Mouse (Mus musculus) kidney, embryonic 16.5 days (tissue): ENCODE data around the gene Msl2. TPM values are rescaled to one million over a fixed set of nuclear protein-coding genes. Genes with fewer than 3 reads are reported as not detected.
A peak's percentile ranks its signal among the peaks of the same experiment; 100 is the strongest.

Experiments
- ATAC-seq: fragments of 200-750 bp; cut with Nextera tagmentation; 2 replicates; pipeline ENCODE4 v1.8.0; 2017; ENCODE audit warnings: moderate TSS enrichment; ENCODE audit not compliant: low FRiP score, low TSS enrichment
- H3K27ac ChIP-seq: fragments of 300-500 bp; sonication (generic); 2 replicates; pipeline ENCODE4 v1.5.1; 2014; ENCODE audit warnings: low read length
- H3K27me3 ChIP-seq: fragments of 300-500 bp; sonication (generic); 2 replicates; pipeline ENCODE4 v1.6.1; 2014; ENCODE audit warnings: low read length, control low read depth, mixed read lengths; ENCODE audit not compliant: insufficient read depth
- H3K36me3 ChIP-seq: fragments of 300-500 bp; sonication (generic); 2 replicates; pipeline ENCODE4 v1.6.1; 2014; ENCODE audit warnings: low read length, control low read depth, mixed read lengths; ENCODE audit not compliant: insufficient read depth
- H3K4me1 ChIP-seq: fragments of 300-500 bp; sonication (generic); 2 replicates; pipeline ENCODE4 v1.6.1; 2014; ENCODE audit warnings: low read length, control low read depth, mixed read lengths; ENCODE audit not compliant: insufficient read depth
- H3K4me2 ChIP-seq: fragments of 300-500 bp; sonication (generic); replicated peaks from 2 replicates; pipeline ENCODE4 v1.6.1; 2014; ENCODE audit warnings: low read depth, low read length
- H3K4me3 ChIP-seq: fragments of 300-500 bp; sonication (generic); 2 replicates; pipeline ENCODE4 v1.5.1; 2014; ENCODE audit warnings: mild to moderate bottlenecking, low read length
- H3K9ac ChIP-seq: fragments of 300-500 bp; sonication (generic); replicated peaks from 2 replicates; pipeline ENCODE4 v1.6.1; 2014; ENCODE audit warnings: low read length
- H3K9me3 ChIP-seq: fragments of 300-500 bp; sonication (generic); 2 replicates; pipeline ENCODE4 v1.6.1; 2016; ENCODE audit warnings: low read length, control low read depth
- WGBS: fragments of 180-500 bp; shearing (Covaris S2); extraction: QIAGEN DNeasy Blood & Tissue Kit; methylation state at CpG from one replicate; pipeline ENCODE4 v1.1.7; 2014; 5-methylcytosine and 5-hydroxymethylcytosine counted together
- polyA plus RNA-seq: library from polyadenylated mRNA; unstranded; fragments of >200 nt; fragmentation: Nextera tagmentation; extraction: Ambion mirVana; gene quantifications from 2 replicates; pipeline ENCODE4 v1.2.1, GENCODE M21; 2015

Msl2 gene
- polyA plus RNA-seq, 1 experiment from 2014 or later = 3.7 TPM

DNA sequence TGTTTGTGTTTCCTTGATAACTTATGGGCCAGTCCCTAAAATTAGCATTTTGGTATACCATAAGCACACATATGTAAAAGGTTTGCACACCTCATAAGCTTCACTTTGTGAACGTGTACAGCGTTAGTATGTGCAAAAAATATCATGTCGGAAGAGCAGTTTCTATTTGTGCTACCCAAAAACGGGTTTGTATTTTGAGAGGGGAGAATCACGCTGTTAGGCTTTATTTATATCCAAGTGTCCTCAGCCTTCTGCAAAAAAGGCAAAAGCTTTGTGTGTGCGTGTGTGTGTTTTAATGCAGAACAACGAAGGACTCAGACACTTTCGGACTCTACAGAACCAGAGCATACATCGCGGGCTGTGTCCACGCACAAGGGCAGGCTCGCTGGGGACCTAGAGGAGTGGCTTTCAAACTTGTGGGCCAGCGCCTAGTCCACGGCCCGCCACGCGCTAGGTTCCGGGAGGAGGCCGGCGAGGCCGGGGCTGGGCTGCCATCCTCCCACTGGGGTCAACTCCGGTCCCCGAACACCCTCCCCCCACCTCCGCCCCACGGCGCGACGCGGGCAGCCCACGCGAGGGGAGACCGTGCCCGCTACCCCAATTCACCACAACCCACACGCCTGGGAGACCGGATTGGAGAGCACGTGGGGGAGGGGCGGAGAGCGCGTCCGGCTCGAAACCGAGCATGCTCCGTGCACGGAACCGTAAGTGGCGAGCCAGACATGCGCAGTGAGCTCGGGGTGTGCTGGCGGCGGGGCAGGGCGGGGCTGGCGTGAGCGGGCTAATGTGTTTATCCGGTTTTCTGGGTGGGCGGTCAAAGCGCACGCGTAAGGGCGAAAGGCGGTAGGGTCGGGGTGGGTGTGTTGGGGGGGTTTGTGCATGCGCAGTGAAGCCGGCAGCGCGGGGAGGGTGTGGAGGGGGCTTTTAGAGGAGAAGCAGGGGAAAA lies 587 bp upstream of the Msl2 start:
- Histone ChIP-seq H3K4me1 (peaks cover 5% of the 10 kb centered on the region), H3K27ac (peak overlapping the region; percentile 90), H3K4me3 (peak overlapping the region; percentile 95), H3K36me3 (no peaks in the 10 kb centered on the region), H3K27me3 (no peaks in the 10 kb centered on the region), H3K9ac (peak overlapping the region; percentile 99), H3K9me3 (no peaks in the 10 kb centered on the region), H3K4me2 (peak overlapping the region; percentile 52)
- WGBS = 1% methylated on average over 49 of the region's 65 CpGs
- peak; percentile 95 for ATAC-seq

DNA sequence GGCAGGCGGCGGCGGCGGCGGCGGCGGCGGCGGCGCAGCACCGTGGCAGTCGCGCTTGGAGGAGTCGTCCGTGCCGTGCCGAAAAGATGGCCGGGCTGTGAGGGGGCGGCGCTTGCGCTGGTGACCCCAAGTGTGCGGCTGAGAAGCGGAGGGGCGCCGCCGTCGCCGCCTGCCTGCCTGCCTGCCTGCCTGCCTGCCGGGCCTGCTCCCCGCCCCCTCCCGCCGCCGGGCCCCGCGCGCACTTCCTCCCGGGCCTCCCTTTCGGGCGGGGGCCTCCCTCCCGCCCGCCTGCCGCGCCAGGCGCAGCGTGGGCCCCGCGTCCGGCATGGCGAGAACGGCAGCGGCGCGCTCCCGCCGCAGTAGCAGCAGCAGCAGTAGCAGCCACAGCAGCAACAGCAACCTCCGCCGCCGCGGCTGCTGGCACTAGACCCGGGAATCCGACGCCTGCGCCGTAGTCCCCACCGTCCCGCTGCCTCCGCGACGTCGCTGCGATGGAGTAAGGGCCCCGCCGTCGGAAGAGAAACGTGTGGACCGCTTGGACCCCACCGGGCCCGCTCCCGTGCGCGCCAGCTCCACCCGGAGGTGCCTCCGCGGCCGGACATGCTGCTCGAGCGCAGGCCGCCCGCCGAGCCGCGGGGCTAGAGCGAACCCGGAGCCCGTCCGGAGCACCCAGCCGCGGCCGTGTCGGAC lies 576 bp downstream of the Msl2 start:
- Histone ChIP-seq H3K27ac (peak overlapping the region; percentile 100), H3K4me3 (peak overlapping the region; percentile 95), H3K9ac (peak overlapping the region; percentile 99), H3K4me1 (peaks cover 16% of the 10 kb centered on the region), H3K9me3 (no peaks in the 10 kb centered on the region), H3K27me3 (no peaks in the 10 kb centered on the region), H3K36me3 (no peaks in the 10 kb centered on the region), H3K4me2 (peak overlapping the region; percentile 83)
- WGBS = under 1% methylated on average over 57 of the region's 100 CpGs
- ATAC-seq = peak; percentile 79

DNA sequence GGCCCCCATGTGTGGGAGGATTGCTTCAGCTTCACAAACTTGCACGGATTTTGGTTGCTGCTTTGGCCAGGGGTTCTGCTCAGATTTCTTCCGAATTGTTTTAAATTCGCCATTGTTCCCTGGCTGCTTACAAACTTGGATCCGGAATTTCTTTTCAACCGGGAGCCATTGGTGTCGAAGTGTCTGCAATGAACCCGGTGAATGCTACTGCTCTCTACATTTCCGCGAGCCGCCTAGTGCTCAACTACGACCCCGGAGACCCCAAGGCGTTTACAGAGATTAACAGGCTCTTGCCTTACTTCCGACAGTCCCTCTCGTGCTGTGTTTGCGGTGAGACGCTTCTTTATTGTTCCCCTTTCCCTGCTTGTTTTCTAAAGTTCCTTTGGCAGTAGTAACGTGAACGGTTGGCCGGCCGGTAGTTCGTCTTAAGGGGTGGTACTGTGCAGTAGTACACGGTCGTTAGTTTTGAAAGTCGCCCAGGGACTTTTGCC lies 1.2 kb downstream of the Msl2 start:
- H3K27me3 ChIP-seq = no peaks in the 10 kb centered on the region
- H3K4me2 ChIP-seq = peak overlapping the region; percentile 83
- H3K4me1 ChIP-seq = peaks cover 23% of the 10 kb centered on the region
- H3K36me3 ChIP-seq = no peaks in the 10 kb centered on the region
- no peaks in the 10 kb centered on the region for H3K9me3 ChIP-seq
- under 1% methylated on average over 25 of the region's 25 CpGs for WGBS
- H3K27ac ChIP-seq = peak overlapping the region; percentile 100
- no peak for ATAC-seq
- peak overlapping the region; percentile 95 for H3K4me3 ChIP-seq
- H3K9ac ChIP-seq = peak overlapping the region; percentile 99

DNA sequence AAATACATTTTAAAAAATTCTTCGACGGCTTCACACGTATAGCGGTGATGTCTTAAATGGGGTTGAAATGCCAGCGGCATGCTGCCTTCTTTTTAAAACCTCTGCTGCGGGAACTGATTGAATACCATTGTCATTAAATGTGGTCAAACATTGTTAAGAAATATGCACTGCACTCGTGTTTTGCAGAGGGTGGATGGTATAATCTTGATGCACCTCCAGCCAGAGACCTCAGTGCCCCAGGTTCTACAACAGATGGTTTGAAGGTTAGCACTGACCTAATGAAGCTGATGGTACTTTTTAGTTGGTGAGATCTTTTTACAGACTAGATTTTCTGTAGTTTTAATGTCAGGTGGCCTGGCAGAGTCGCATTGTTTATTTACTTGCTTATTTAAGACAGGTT lies 1.8 kb downstream of the Msl2 start:
- H3K4me2 ChIP-seq = peak overlapping the region; percentile 83
- H3K27ac ChIP-seq = peak overlapping the region; percentile 34; the same call in 1 of the 2 replicates
- no peaks in the 10 kb centered on the region for H3K9me3 ChIP-seq
- peaks cover 26% of the 10 kb centered on the region for H3K4me1 ChIP-seq
- no peak for ATAC-seq
- WGBS = 1% methylated on average over 8 of the region's 8 CpGs
- H3K9ac ChIP-seq = peak overlapping the region; percentile 99
- H3K27me3 ChIP-seq = no peaks in the 10 kb centered on the region
- H3K36me3 ChIP-seq = no peaks in the 10 kb centered on the region
- H3K4me3 ChIP-seq = peak overlapping the region; percentile 95

DNA sequence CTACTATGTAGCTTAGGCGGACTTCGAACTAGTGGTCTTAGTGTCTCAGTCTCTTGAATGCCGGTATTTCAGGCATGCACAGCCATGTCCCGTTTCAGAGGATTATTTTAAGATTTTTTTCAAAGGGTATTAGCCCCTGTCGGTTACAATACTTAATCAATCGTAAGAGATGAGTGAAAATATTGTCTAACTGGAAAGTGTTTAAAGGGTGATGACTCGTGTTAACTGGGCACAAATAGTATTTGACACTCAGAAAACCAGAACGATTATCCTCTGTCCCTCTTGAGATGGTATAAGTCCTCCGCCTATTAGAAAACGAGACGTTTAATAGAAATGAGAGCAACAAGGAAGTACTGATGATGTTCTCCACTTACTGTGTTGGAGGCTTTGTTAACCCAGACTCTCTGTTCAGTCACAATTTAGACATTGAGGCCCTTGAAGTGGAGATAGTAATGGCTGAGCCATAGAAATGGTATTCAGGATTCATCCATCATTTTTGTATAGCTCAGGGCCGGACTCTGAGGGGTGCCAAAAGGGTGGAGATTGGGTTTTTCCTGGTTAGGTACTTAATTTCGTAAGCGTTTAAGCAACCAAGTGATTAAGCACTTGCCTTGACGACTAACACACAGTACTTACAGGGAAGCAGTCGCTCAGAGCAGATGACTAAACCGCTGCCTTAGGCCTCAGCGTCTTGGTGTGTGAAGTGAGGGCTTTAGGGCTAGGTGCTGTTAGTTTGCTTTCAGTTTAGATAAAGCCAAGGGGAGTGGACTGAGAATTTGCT lies 2.4 kb downstream of the Msl2 start:
- H3K36me3 ChIP-seq = 0 out of 2 replicates have a peak, but pooled peaks cover 2% of the 10 kb centered on the region
- peak overlapping the region; percentile 34; the same call in 1 of the 2 replicates for H3K27ac ChIP-seq
- H3K27me3 ChIP-seq = no peaks in the 10 kb centered on the region
- peak overlapping the region; percentile 83 for H3K4me2 ChIP-seq
- WGBS = under 1% methylated on average over 18 of the region's 18 CpGs
- peak overlapping the region; percentile 99 for H3K9ac ChIP-seq
- H3K4me1 ChIP-seq = peaks cover 31% of the 10 kb centered on the region
- H3K9me3 ChIP-seq = no peaks in the 10 kb centered on the region
- peak overlapping the region; percentile 95 for H3K4me3 ChIP-seq
- no peak for ATAC-seq

DNA sequence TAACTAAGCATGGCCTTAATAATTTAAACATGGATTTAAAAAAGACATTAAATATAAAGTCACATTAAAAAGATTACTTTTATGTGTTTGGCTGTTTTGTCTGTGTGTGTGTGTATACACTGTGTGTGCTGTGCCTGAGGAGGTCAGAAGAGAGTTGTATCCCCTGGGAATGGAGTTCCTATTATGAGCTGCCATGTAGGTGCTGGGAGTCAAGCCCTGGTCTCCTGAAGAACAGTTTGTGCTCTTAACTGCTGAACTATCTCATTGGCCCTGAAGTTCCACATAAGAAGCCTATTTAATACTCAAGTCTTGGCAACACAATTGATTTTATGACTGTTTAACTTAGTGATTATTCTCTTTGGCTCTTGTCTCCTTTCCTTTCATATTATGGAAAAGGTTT lies 3.6 kb downstream of the Msl2 start:
- Histone ChIP-seq H3K4me1 (peaks cover 31% of the 10 kb centered on the region), H3K27me3 (no peaks in the 10 kb centered on the region), H3K36me3 (0 out of 2 replicates have a peak, but pooled peaks cover 5% of the 10 kb centered on the region), H3K9me3 (no peaks in the 10 kb centered on the region), H3K27ac (no peak overlapping the region), H3K9ac (peak overlapping the region; percentile 99), H3K4me2 (peak overlapping the region; percentile 83), H3K4me3 (peak overlapping the region; percentile 95)
- no peak for ATAC-seq

DNA sequence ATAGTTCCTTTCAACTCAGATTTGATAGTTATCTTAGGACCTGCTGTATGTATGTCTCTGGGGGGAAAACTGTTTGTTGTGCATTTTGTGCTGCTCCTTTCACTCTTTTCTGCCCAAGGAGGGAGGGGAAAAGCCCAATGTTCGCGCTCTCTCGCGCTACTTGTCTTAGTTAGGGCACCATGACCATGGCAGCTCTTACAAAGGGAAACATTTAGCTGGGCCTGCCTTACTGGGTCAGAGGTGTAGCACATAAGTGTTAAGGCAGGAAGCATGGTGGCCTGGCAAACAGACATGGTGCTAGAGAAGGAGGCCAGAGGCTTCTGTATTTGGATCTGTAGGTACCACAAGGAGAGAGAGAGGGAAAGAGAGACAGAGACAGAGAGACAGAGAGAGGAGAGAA lies 4.7 kb downstream of the Msl2 start:
- peak overlapping the region; percentile 10; the same call in 1 of the 2 replicates for H3K9ac ChIP-seq
- peak overlapping the region; percentile 47 for H3K4me2 ChIP-seq
- ATAC-seq = no peak
- 0 out of 2 replicates have a peak, but pooled peaks cover 5% of the 10 kb centered on the region for H3K36me3 ChIP-seq
- H3K9me3 ChIP-seq = no peaks in the 10 kb centered on the region
- WGBS = 72% methylated on average over 4 of the region's 4 CpGs
- peak overlapping the region; percentile 26 for H3K4me3 ChIP-seq
- H3K4me1 ChIP-seq = peaks cover 31% of the 10 kb centered on the region
- H3K27me3 ChIP-seq = no peaks in the 10 kb centered on the region
- H3K27ac ChIP-seq = peak overlapping the region; percentile 24; the same call in 1 of the 2 replicates

DNA sequence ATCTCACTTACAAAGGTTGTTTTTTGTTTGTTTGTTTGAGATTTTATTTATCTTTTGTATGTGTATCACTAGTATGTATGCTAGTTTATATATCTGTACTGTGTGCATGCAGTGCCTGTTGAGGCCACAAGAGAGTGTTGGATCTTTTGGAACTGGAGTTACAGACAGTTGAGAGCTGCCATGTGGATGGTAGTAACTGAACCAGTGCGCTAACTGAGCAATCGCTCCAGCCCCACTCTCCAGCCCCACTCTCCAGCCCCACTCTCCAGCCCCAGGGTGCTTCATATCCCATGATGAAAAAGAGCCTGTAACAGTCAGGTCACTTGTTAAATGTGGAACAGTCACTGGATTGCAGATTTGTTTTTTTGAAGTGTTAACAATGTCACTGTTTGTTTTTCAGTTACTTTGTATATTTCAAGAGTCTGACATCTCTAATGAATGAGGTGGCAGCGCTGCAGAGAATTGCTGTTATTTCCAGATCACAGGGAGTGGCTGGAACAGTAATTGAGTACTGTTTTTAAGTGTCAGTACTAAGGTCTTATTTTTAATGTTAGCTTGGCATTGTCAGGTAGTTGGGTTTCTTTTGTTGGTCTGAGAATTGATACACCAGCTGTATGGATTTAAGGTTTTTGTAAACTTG lies 6.3 kb downstream of the Msl2 start:
- Histone ChIP-seq H3K27ac (no peak overlapping the region), H3K4me2 (no peak overlapping the region), H3K4me3 (no peak overlapping the region), H3K4me1 (peaks cover 31% of the 10 kb centered on the region), H3K27me3 (no peaks in the 10 kb centered on the region), H3K9me3 (no peaks in the 10 kb centered on the region), H3K36me3 (0 out of 2 replicates have a peak, but pooled peaks cover 5% of the 10 kb centered on the region), H3K9ac (no peak overlapping the region)
- no peak for ATAC-seq
- WGBS = 65% methylated on average over 3 of the region's 3 CpGs

DNA sequence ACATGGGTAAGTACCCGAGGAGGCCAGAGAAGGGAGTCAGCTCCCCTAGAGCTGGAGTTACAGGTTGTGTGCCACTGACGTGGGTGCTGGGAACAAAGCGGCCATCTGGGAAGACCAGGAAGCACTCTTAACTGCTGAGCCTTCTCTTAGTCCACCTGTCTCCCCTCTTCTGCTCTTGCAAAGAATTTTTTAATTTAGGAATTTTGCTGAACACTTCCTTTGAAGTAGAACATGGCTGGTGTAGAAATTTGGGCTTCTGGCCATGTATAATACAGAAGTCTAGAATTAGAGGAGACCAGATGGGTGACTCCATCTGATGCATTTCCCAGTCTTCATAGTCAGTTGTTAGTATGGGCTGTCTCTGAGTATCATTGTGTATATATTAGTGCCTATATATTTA lies 9.8 kb downstream of the Msl2 start:
- Histone ChIP-seq H3K36me3 (0 out of 2 replicates have a peak, but pooled peaks cover 5% of the 10 kb centered on the region), H3K9me3 (no peaks in the 10 kb centered on the region), H3K4me3 (no peak overlapping the region), H3K27me3 (no peaks in the 10 kb centered on the region), H3K9ac (no peak overlapping the region), H3K4me2 (no peak overlapping the region), H3K4me1 (peaks cover 21% of the 10 kb centered on the region), H3K27ac (no peak overlapping the region)
- ATAC-seq = no peak
- WGBS = 87% methylated on average over 3 of the region's 3 CpGs
